Mouse (Mus musculus) heart, postnatal 36 days (tissue): ENCODE measurements around the gene Tenm3. TPM values are rescaled to one million over a fixed set of nuclear protein-coding genes. Genes with fewer than 3 reads are reported as not detected.

Experiments
- DNase-seq, 2 experiments: peaks; one replicate each; pipeline ENCODE4 v3.0.0; 2021 to 2022
- intact Hi-C: fragments of 180-260 bp; cut with DNase I; formaldehyde crosslinking; loops from one replicate; pipeline ENCODE4 v1.15.1; 2025
- total RNA-seq, 2 experiments: library from RNA; stranded (reverse); gene quantifications; 2 replicates each; pipeline ENCODE4 v1.2.3; 2021

The Tenm3 gene
- total RNA-seq, 2 experiments from 2014 or later, result 2.6 to 3.7 TPM

DNA sequence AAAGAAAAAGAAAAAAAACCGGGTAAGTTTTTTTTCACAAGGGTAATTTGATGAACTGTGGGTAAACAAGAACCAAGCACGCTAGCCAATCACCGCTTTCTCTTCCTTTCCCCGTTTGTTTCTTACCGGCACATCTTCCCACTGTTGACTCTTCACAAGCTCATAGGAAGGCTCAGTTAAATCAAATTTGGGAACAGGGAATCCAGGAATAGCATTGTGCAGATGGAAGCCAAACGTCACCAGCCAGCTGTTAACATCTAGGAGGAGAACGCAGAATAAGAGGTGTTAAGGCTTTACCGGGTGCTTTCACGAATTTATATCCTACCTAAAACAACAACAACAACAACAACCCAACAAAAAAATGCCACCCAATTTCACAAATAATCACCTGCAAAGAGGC lies 611.9 kb downstream of the Tenm3 start:
- intact Hi-C loops, result no loop called here
- no peak for DNase-seq

DNA sequence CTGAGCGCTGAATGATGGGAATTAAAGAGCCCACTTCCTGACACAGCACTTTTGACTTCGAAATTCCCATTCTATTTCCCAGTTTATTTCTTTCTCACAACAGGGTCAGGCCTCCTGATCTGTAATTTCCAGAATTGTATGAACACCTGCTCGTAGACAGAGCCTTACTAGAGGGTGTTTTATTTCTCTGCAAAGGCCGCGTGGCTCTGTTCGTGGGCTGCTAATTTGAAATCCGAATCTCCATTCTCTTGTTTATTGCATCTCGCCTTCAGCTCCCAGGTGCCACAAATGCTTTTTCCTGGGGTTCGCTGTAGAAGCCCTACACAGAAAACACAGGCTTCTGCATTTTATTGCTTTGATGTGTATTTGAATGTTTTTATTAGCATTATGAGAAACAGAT lies 612.4 kb downstream of the Tenm3 start:
- intact Hi-C loops, result no loop called here
- DNase-seq, result no peak

DNA sequence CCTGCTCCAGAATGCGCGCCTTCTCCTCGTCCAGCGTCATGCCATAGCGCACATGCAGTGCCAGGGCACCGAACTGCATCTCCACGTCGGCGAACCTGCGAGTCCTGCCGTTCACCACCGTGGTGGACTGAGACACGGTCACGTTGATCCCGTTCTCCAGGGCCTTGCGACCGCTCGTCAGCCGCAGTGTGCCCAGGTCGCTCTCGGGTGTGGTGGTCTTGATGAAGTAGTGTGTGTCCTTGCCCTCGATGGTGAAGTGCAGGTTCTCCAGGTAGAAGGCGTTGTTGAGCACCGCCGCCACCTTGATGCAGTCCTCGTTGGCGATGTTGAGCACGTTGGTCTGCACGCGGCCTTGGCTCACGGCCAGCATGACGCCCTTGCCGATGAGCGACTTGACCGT lies 615.1 kb downstream of the Tenm3 start:
- intact Hi-C loops, result loop anchor here (10.0 kb wide), 1 partner anchor 1596 kb away; no protein-coding TSS in a partner anchor

DNA sequence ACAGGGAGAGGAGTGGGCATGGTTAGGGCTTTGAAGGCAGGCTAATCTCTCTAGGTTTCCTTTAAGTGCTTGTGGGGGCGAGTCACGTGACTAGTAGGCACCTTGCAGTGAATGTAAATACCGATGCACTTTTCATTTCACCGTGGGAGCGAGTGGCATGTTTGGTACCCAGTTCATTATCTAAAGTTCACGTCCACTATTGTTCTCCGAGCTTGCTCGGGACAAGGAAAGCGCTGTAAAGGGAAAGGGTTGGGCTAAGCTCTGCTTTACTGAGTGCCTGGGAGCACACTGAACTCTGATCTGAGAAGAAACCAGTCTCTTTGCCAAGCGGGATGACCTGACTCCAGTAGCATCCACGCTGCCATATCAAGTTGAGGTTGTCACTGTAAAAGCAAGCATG lies 619.0 kb downstream of the Tenm3 start:
- intact Hi-C loops, result loop anchor here (5.0 to 10.0 kb wide), 3 partner anchors 127 to 1600 kb away; partner anchors contain the start of gene Dctd
- DNase-seq, result no peak

More for the DNA sequence above, 615.1 kb downstream of the Tenm3 start:
- no peak for DNase-seq

DNA sequence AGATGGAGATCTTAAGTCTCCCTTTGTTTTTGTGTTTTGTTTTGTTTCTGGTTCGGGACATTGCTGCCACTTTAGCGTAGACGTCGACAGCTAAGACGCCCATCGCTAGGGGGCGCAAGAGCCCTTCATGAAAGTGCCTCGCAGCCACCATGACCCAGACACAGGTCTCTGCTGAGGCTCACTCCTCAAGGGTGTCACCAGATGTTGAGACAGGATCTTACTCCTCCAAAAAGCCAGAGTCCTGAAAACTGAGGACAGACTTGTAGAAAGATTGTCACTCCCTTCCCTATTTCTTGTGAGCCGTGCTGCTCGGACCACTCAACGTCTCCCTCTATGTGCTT lies 621.4 kb downstream of the Tenm3 start:
- peak; percentile 80 to 87 for DNase-seq
- intact Hi-C loops, result loop anchor here (1.0 to 10.0 kb wide), 4 partner anchors 125 to 1602 kb away; partner anchors contain the start of gene Dctd

DNA sequence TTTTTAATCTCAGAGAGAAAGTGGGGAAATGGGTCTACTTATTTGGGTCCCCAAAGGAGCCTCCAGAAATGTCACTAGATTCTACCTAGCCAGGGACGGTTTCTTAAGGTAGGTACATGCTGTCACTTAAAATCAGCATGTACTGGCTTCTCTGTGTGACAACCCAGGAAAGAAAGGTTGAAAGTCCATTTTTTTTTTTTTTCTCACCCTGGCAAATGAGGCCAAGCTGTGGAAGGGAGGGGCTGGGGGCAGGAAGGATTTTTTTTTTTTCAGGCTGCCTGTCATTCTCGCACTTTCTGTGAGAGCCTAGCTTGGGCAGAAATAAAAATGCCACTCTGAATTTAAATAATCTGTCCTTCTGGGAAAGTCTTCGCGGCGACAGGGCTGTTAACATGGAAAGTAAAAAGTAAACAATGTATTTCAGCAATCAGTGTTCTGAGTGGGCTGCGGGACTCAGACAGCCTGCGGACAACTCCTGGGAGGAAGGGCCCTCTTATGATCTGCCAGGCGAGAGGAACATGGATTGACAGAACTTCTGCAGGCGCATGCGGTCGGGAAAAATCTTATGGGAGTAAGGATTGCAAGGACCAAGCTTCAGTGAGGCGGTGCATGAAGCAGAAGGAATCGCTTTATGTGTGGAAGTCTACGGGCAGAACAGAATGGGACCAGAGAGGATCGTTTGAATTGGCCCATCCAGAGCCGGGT lies 621.9 kb downstream of the Tenm3 start:
- intact Hi-C loops, result loop anchor here (1.0 to 10.0 kb wide), 4 partner anchors 125 to 1603 kb away; partner anchors contain the start of gene Dctd
- DNase-seq, result peak in 1 of 2 experiments; percentile 12

DNA sequence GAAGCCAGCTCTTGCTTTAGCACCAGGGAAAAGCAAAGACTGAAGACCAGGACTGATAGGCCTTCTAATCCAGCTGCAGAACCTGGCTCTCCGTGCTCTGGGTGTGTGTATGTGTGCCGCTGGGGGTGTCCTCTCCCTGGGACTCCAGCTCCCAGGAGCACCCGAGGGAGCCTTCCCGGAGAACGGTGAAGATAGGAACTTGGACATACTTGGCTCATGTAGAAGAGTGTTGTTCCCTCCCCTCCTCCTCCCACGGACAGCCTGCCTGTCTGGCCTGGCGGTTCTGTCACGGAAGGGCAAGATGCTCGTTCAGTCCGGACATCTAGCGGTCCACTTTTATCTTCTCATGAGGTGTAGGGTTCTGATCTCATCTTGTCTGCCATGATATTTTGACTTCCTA lies 622.4 kb downstream of the Tenm3 start:
- DNase-seq, result no peak
- intact Hi-C loops, result loop anchor here (5.0 to 10.0 kb wide), 3 partner anchors 124 to 1603 kb away; partner anchors contain the start of gene Dctd

DNA sequence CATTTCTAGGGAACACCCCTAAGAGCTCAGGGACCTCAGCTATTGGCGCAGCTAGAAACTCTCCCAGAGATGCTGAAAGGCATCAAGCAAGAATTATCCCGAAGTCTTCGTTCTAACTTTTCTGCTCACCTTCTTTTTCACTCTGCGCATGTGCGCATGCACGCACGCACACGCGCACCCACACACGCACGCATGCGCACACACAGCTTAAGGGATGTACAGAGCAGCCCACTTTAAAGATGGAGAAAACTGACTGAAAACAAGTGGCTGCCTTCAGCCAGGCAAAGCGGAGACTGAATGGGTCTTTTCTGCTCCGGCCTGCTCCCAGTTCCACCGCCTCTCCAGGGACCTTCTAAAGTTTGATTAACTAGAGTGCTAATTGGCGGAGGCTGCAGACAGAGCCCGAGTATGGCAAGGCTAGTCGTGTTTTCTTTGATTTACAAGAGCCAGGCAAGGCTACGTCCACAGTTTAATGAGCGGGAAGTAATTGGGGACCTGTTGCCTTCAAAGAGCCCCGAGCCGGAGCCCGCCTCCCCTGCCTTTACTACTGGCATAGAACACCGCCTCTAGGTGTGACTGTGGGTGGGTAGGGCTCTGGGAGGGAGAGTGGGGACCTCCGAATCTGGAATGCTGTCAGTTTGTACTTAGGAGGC lies 623.1 kb downstream of the Tenm3 start:
- intact Hi-C loops, result loop anchor here (5.0 to 10.0 kb wide), 3 partner anchors 123 to 1604 kb away; partner anchors contain the start of gene Dctd
- DNase-seq, result no peak

DNA sequence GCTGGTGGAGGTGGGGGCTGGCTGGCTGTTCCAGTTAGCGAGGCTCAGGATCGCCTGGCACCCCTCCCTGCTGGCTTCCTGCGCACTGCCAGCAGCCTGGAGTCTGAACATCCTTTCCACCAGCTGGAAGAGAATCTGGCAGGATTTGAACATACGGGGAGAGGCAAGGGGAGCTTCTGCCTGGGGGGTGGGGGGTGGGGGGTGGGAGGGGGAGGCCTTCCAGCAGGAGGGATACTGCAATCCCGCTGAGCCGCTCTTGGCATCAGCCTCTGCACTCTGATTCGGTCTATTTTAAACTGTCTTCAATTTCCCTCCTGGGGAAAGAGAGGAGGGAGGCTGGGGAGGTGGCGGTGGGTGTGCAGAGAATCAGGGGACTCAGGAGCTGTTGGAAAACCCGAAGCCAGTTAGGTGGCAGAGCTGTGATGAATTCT lies 628.7 kb downstream of the Tenm3 start:
- DNase-seq, result no peak

DNA sequence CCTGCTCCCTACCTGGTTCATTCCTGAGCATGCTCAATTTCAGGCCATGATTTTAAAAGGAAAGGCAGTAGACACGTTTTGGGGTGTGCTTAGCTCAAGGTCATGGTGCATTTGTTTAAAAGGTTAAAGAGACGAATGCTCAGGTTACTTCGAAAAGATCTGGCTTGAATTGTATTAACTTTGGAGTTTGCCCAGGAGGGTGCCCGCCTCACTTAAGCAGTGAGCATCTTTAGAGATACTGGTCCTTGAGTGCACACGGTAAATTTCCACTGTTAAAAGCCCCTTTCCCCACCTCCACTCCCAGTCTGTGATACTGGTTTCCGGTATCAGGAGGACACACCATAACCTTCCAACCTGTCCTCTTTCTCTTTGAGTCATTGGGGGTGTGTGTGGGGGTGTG lies 629.4 kb downstream of the Tenm3 start:
- DNase-seq, result no peak
- intact Hi-C loops, result no loop called here

More for the DNA sequence above, 628.7 kb downstream of the Tenm3 start:
- intact Hi-C loops, result no loop called here

DNA sequence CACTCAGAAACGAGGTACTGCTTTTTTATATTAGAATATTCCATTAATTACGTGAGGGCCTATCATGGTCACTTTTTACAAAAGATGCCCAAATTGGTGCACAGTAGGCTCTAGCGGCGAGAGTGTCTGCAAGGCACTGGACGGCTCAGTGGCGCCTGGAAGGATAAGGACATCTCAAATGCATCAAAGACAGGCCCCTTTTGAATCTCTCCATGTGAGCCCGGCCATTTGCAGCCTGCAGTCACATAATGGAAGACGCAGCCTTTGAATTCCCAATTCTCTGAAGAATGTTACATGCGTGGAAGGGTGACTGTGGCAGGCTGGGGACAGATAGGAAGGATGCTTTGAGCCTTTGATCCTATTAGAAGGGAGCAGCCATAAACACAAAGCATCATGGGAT lies 631.8 kb downstream of the Tenm3 start:
- intact Hi-C loops, result no loop called here
- no peak for DNase-seq

DNA sequence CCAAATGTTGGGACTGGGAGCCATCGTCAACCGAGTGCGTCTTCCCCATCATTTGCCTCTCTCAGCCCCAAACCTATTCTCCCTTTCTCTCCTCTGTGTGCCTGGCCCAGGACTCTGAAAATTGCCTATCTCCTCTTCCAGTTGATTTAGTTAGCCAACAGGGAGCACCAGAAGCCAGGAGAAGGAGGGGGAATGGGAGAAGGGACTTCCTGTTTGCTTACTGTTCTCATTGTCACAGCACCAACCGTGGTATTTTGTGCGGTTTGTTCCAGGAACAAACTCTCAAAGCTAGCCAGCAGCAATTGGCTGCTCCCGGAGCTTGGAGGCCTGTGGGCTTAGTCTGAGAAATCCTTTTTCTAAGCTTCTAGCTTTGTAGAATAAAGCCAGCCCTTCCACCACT lies 636.2 kb downstream of the Tenm3 start:
- DNase-seq, result peak; percentile 8 to 21
- intact Hi-C loops, result no loop called here

DNA sequence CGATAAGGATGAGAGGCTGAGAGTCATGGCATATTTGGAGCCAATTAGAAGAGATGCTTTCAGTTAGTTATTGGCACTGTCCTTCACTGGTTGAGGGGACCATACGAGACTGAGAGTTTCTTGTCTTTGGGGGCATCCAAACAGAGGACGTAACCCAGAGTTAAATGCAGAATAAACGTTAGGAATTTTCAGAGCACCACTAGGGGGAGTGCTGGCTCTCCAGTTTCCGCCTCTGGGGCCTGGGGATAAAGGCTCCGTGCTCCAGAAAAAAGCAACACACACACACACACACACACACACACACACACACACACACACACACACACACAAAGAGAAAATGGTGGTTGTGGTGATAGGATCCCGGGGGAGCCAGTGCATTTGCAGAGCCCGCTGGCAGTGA lies 636.8 kb downstream of the Tenm3 start:
- intact Hi-C loops, result no loop called here
- DNase-seq, result no peak

DNA sequence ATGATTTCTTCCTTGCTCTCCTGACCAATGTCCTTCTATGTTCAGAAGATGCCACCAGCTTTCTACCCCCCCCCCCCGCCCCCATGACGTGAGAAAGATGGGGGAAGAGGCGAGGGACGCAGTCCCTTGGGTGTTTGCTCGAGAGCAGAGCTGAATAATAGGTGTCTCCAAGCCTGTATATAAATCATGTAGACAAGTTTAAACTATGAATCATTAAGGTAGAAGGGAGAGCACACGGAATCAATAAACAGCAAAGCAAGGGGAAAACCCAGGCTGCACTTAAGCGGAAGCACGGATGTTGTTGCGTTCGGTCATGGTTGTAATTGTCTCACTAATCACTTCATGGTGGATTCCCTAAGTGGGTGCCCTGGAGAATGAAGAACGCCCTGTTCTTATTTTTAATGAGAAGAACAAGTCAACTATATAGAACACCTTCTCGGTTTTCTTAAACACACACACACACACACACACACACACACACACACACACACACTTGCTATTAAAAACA lies 638.9 kb downstream of the Tenm3 start:
- intact Hi-C loops, result no loop called here

DNA sequence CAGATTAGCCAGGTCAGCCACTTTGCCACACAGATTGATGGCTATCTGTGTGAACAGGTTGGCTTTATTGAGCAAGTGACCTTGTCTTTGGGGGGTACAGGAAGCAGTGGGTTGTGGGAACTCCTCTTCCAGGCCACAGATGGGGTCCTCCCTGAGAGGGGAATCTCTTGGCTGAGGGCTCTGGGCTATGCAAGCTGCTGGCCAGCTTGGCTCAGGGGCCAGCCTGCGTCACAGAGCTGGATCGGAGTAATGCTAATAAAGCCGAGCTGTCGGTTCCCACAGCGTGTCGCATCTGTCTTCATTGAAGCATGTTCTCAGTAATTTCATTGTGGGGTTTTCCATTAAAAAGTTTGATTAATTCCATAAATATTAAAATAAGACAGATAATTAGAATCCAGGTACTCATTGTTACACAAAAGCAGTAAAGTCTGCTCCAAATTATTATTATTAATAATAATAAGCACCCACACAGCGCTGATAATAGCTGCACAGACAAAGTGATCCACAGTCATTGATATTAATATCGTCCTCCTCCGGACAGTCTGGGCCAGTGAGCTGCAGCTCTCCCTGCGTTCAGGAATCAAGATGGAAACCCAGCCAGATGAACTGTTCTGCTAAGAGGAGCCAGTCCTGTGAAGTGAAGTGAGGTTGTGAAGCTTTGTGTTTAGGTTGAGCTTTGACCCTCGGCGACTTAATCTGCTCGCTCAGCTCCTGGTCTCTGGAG lies 639.5 kb downstream of the Tenm3 start:
- no peak for DNase-seq
- intact Hi-C loops, result no loop called here

More for the DNA sequence above, 638.9 kb downstream of the Tenm3 start:
- no peak for DNase-seq

DNA sequence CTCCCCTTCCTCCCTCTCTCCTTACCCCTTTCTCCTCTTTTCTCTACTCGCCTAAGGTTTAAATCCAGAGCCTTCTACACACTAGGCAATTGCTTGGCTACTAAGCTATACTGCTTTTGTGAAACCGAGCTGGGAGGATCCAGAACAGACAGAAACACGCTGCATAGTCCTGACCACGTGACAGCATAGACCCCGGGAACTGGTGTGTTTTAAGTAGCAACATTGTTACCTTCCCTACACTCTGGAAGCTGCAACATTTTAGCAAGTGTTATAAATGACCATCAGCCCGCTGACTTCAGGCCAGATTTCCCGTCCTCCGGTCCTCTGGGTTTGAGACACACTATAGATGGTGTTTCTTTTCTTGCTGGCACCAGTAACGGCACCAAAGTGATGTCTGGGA lies 640.1 kb downstream of the Tenm3 start:
- no peak for DNase-seq
- intact Hi-C loops, result no loop called here

DNA sequence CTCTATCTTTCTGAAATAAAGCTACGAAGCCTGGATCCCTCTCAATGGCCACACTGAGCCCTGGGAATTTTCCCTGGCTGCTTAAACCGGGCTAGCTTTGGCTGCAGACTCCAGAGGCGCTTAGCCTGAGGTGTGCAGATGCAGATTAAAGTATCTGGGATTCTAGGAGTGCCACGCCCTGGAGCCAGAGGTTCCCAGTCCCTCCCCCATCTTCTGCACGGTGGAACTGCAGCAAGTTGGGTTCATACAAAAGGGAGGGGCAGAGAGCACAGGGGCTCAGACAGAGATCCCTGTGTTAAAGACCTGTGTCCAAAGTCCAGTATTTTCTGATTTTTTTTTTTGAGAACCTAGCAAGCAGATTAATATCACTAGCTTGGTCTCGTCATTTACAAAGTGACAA lies 640.6 kb downstream of the Tenm3 start:
- intact Hi-C loops, result no loop called here

DNA sequence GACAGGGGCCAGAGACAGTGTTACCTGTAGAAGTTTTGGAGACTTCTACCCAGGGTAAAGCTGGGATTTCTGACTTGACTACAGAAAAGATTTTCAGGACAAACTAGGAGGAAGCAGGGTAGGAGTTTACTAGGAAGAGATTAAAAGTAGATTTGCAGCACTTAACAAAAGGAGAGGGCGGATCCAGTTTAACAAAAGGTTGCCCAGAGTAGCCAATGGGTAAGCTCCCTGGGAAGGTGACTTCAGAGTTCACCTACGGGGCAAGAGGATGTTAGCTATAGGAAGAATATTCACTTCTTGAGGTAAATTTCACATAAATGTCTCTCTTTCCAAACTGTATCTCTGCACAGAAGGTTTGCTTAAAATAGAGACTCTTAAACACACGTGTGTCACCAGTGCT lies 641.1 kb downstream of the Tenm3 start:
- intact Hi-C loops, result no loop called here
- no peak for DNase-seq

More for the DNA sequence above, 640.6 kb downstream of the Tenm3 start:
- no peak for DNase-seq

DNA sequence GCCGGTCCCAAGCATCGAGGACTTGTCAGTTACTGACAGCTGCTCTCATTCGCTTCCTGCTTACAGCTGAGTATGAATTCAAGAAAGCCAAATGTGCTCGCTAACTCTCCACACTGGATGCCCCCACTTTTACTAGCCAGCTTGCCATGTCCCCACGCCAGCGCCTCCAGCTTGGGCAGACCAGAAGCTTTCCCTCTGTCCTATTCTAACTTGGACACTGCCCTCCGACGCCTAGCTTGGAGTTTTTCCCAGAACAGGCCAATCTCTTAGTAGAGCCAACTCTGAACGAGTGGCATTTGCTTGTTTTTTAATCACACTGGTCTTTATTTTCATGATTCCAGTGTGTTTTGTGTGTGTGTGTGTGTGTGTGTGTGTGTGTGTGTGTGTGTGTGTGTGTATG lies 644.6 kb downstream of the Tenm3 start:
- intact Hi-C loops, result no loop called here
- no peak for DNase-seq

DNA sequence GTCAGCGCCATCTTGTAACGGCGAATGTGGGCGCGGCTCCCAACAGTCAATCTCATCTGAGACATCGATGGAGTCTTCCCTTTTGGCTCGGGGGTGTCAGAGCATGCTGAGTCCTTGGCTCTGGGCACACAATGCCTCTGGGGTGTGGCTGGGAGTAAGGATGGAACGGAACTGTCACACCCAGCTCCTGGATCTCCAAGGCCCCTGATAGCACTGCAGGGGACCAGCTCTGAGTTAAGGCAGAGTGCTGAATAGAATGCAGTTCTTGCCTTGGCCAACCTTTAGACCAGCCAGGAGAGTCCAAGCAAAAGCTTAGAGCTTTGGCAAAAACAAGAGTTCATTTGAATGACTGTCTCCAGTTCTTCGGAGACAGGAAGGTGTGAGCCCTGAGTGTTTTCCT lies 647.8 kb downstream of the Tenm3 start:
- intact Hi-C loops, result no loop called here
- no peak for DNase-seq

DNA sequence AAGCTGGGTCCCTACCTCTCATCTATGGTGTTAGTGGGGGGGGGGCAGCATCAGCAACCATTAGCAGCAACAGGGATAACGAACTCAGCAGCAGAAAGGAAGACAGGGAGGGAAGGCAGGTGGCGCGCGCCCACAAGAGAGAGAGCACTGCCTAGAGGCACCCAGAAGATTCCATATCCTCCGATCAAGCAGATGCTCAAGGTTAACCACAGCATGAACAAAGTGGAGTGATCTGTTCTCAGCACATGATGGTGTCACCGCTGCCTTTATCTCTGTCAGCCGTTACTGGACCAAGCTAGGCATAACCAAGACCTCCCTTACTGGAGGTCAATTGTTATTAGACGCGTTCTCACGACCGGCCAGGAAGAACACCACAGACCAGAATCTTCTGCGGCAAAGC lies 655.2 kb downstream of the Tenm3 start:
- intact Hi-C loops, result no loop called here
- no peak for DNase-seq
